Mouse (Mus musculus): ENCODE results near the gene Srsf9. TPM values are rescaled to one million over a fixed set of nuclear protein-coding genes. Genes with fewer than 3 reads are reported as not detected.

Gene Srsf9
- total and polyA plus RNA-seq, 3 experiments, result 29.1 to 70.1 (median 45.8) TPM

DNA sequence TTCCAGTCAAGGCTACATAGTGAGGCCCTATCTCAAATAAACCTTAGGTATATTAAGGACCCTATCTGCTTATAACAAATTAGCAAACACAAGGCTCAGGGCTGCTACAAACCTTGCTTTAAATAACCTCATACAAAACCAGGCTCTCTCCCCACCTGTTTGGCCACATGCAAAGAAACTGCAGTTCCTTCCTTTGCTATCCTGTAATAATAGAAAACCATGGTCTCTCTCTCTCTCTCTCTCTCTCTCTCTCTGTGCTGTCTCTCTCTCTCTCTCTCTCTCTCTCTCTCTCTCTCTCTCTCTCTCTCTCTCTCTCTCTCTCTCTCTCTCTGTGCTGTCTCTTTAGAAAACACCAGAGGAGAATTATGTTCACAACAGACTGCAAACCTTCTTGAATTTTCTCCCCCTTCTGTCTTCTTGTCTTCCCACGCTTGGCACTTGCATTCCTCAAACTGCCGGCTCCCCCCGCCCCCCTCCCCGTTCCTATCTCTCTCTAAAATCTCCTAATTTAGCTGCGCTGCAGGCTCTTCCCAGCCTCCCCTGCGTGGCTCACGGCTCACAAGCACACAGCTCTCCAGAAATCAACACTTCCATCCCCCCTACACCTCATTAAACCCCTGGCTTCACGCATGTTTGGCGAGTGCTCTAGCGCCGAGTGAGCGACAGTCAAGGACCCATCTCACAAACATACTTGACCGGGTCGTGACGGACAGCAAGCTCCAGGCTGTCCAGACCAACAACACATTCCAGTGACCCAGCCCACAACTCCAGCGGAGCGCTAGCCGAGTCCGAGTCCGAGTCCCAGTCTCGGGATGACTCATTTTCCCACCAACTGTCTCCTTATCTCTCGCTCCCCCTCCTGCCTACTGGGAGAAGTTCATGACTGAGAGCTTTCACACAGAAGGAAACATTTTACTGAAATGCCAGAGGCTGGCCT, 7.7 kb upstream of the Srsf9 start:
- DNase-seq, result peak; percentile 90

DNA sequence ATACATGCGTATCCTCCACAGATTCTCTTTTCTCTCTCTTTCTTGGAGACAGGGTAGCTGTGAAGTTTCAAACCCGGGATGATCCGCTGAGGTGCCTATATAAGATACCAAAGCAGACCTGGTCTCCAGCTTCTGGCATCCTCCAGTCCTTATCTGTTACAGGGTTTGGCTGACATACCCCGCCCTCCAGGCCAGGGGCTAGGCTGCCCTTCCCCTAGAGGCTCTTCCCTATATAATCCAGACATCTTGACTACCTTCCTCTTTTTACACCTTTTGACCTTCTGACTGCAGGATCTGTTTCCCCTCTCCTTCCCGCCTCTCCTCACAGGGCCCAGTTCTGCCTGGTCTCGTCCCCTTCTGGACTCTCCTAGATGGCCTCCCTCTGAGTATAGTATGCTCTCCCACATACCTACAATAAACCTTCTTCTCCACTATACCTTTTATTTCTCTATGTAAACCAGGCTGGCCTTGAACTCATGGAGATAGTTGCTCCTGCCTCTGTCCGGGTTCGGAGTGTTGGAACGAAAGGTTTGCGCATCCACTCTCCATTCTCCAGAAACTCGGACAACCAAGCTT, 633 bp upstream of the Srsf9 start:
- DNase-seq, result no peak

DNA sequence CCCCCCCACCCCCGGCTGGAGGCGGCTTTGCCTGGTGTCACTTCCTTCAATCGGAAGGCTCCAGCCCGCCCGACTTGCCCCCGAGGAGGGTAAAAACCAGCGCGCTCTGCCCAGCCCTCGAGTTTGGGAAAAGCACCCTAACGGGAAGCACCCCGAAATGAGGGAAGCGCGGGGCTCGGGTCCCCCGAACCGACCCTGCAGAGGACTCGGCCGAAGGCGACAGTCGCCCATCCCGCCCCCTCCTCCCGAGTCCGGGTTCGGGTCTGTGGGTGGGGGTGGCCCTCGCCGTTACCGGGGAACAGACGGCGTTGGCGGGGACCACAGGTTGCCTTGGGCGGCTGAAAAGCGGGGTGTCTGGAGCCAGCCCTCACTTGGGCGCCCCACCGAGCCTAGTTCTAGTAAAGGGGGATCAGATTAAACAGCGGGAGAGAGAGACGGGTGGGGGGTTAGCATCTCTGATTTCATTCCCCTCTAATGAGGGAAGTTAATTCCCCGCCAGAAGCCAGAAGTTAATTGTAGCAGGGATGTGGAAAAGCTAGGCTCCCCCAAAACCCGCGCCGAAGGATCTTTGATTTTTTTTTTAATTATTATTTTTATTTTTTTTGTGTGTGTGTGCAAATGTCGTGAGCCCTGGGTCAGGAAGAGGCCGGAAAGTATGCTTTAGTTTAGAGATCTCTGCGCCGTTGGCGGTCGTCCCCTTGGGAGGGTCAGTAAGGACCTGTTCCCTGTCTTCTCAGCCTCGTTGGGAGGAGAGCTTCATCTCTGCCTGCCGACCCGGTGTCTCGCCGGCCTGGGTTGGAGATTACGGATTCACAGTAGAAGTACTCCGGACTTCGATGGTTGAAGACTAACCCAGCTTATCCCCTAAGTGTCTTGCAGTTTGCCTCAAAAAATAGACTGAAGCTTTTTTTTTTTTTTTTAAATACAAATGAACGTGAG, 902 bp downstream of the Srsf9 start:
- DNase-seq, result peak; percentile 45

- DNase-seq, result no peak
These were observed 4.0 kb downstream of the Srsf9 start for GRCm38 (mm10) chr5:115330955-115331354.

DNA sequence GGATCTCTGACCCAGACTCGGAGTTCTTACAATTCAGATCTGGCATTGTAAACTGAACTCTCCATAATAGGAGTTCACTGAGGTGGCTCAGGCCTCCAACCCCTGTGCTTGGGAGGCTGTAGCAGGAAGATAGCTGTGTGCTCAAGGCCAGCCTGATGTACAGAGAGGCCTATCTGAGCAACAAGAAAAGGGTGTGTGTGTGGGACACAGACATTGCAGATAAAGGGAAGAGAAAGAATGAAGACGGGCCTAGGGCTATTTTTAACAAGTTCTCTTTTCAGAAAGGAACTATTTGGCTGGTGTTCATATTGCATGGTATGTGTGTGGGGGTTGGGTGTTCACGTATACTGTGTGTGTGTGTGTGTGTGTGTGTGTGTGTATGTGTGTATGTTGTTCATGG, 6.6 kb downstream of the Srsf9 start:
- no peak for DNase-seq

GRCm38 (mm10) chr5:115340007-115340406, 13.0 kb downstream of the Srsf9 start:
- DNase-seq, result no peak

GRCm38 (mm10) chr5:115340577-115341313, 13.8 kb downstream of the Srsf9 start, which contains the start of the genes Gatc and Triap1:
TSS of gene Gatc (minus strand) at chr5:115341178.
TSS of gene Triap1 (plus strand) at chr5:115341225.
- peak; percentile 94 for DNase-seq

GRCm38 (mm10) chr5:115341314-115342165, 14.6 kb downstream of the Srsf9 start:
- no peak for DNase-seq

DNA sequence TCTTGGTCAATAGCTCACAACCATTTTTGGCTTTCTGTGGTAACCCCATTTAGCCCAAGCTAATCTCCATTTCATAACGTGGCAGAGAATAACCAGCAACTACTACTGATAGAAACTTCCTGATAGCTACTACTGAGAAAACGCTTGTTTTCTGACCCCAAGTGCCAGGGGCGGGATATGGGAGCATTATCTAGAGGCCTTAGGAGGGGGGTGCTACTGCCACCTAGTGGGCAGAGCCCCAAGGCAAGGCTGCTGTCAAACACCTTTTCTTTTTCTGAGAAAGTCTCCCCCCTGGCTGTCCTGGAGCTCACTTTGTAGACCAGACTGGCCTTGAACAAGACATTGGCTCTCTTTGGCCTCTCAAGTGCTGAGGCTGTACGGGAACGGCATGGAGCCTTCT, 20.6 kb downstream of the Srsf9 start:
- DNase-seq, result peak; percentile 85

DNA sequence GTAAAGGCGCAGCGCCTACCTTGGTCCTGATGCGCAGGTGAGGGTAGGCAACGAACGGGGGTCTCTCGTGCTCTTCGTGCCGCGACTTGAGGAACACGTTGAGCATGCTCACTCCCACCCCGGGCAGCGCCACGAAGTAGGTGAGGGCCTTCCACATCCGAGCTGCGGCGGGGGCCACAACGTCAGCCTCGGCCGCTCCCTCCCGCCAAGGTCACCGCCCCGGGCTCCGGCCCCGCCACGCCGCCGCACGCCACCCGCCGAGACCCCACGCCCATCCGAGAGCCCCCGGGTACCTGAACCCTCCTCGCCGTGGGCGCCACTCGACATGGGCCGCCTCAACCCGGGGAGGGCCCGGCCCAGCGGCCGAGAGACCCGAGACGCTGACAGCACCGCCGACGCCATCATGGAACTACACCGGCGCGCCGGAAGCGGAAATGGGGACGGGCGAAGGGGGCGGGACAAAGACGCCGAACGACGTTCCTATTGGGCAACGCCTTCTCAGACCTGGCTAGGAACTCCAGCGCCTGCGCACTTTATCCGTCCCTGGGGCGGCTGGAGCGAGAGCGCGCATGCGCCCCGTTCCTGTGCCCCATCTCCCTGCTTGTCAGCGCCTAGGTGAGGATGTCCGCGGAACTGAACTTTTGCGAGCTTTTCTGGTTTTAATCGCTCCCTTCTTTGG, 21.7 kb downstream of the Srsf9 start, which contains the start of gene Cox6a1:
Cox6a1 (minus strand) TSS at position 436 of the 679 bp plus-strand sequence.
- peak; percentile 99 for DNase-seq

DNA sequence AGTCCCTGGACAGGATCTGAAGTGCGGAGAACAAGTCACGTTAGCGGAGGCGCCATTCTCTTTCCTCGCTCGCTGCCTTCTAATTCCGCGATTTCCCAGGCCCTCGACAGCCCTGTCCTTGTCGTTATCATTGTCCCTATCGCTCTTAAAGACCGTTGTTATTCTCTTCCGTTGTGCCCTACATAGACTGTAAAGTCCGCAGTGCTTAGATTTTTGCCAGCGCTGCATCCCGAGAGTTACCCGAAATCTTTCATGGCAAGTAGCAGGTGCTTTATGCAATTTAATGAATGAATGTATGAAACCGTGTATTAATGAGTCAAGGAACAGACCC, 22.2 kb downstream of the Srsf9 start:
- DNase-seq, result no peak

- no peak for DNase-seq
These were observed 24.4 kb downstream of the Srsf9 start for GRCm38 (mm10) chr5:115351348-115351747.

DNA sequence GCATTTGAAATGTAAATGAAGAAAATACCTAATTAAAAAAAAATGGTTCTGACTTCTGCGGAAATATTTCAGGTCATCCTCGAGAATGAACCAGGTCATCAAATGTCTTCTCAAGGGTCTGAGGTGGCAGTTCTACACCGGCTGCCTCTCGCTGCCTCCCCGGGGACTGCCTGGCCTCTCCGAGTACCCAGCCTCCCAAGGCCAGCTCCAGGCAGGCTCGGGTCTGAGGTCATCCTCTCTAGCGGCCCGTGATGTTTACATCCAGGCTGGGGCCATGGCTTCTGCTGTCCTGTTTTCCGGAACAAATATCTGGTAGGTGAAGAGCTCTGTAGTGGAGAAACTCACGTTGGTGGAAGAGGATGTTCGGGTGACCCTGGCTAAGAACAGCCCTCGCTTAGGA, 28.1 kb downstream of the Srsf9 start:
- DNase-seq, result no peak

DNA sequence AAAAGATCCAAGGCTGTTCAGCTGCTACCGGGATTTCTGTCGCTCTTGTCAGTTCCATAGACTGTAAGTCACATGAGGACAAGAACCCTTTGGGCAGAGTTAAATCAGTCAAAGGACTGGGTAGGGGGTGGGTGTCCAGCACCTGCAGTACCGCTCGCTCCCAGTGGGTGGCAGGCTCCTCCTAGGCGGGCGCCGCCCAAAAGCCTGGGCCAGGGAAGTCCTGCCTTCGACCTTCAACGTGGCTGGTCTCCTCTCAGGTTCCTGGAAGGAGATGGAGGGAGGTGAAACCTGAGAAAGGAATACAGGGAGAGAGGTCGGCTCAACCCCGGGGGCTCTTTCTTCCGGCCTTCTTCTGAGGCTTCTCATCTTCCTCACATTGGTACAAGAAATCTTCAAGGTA, 31.9 kb downstream of the Srsf9 start:
- peak; percentile 91 for DNase-seq

GRCm38 (mm10) chr5:115359438-115359837, 32.5 kb downstream of the Srsf9 start:
- DNase-seq, result no peak

DNA sequence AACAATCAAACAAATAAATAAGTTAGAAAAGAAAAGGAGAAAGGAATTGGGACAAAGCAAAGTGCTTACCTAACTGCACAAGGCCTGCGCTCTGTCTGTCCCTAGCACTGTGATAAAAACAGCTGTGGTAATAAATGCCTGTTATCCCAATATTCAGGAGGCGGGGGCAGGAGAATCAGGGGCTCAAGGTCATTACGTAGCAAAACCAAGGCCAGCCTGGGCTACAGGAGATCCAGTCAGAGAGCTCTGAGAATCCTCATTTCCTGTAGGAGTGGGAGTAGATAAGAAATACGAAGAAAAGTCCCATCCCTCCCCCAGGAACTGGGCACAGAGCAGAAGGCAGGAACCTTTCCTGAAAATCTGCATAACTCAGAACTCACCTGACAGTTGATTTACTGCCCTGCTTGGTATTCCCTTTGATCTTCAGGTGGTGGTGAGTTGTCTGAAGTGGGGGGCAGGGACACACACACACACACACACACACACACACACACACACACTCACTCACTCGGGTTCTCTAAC, 32.9 kb downstream of the Srsf9 start:
- peak; percentile 42 for DNase-seq

DNA sequence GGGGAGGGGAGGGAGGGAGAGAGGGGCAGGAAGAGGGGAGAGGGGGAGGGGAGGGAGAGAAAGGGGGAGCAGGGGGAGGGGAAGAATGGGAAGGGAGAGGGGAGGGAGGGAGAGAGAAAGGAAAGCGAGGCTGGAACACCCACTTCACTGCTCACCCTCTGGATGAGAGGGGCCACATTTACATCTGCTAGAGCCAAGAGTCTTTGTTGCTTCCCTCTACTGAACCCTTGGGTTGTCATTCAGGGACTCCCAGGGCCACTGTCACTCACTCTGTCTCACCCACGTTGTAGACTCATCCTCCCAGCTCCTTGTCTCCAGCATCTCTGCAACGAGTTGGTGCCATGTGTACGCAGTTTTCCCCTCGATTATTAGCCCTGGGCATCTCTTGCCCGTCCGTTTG, 35.2 kb downstream of the Srsf9 start:
- no peak for DNase-seq

DNA sequence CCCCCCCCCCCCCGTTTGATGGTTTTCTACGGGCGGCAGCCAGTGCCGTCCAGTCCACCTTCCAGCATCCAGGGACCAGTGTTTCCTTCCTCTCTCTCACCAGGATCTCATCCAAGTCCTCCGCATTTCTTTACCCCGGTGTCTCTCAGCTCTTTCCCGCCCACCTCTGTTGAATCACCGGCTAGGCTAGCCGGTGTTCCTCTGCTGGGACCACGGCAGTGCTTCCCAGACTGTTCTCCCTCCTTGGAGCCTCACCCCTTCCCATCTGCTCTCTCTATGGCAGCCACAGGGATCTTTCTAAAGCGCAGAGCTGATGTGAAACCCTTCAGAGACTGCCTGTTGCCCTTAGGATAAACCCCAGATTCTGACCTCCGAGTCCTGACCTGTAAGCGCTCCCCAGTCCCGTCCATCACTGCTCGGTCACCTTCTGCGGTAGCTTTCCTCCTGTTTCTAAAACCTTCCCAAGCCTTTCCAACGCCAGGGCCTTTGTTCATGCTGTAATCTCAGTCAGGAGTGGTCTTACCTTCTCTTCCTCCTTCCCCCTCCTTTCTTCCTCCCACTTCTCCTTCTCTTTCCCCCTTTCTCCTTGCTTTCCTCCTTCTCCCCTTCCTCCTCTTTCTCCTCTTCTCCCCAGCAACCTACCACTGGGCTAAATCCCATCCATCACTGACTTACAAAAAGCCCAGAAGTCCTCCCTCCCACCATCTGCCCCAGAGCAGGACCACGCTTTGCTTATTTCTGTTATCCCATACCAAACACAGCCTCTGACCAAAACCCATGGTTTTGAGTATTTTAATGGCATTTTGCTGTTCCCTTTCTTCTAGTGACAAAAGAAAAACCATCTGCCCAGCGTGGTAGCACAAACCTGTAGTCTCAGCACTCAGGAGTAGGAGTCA, 36.1 kb downstream of the Srsf9 start:
- no peak for DNase-seq

GRCm38 (mm10) chr5:115364782-115365181, 37.8 kb downstream of the Srsf9 start:
- no peak for DNase-seq
